Mouse (Mus musculus): Measurements from ENCODE around the gene Hdac5. TPM values are rescaled to one million over a fixed set of nuclear protein-coding genes. Genes with fewer than 3 reads are reported as not detected.

Hdac5 gene
- total RNA-seq, 2 experiments from 2014 or later = 164 to 207 TPM

Small RNA genes lying within 50 kb of the gene (microRNA-seq; reads per million reads assigned to microRNA genes)
- gene Mir8101 = 2.9 to 4.0 reads per million in 2 experiments

Other genes with a start within 250 kb of the Hdac5 start
- not detected for gene Cfap97d1, start 245.9 kb downstream of the Hdac5 start, total RNA-seq (2021)
- gene Dusp3, start 243.2 kb downstream of the Hdac5 start, total RNA-seq (2021) = 100 to 1,000 TPM; 121 to 127 TPM
- 10 to 100 TPM; 70.1 to 79.5 TPM for gene Mpp3, start 201.7 kb downstream of the Hdac5 start, total RNA-seq (2021)
- under 1 TPM in 1 of 2 experiments, not detected in 1; 0.14 TPM for gene Cd300lg, start 188.7 kb downstream of the Hdac5 start, total RNA-seq (2021)
- gene Mpp2, start 141.7 kb downstream of the Hdac5 start, total RNA-seq (2021) = 100 to 1,000 TPM; 103 to 110 TPM
- not detected for gene Ppy, start 128.8 kb downstream of the Hdac5 start, total RNA-seq (2021)
- not detected for gene Pyy, start 122.3 kb downstream of the Hdac5 start, total RNA-seq (2021)
- gene Nags, start 84.7 kb downstream of the Hdac5 start, total RNA-seq (2021) = not detected
- 10 to 100 TPM; 29.8 TPM for gene Tmem101, start 73.8 kb downstream of the Hdac5 start, total RNA-seq (2021)
- 10 to 100 TPM; 73.8 to 77.8 TPM for gene Lsm12, start 44.9 kb downstream of the Hdac5 start, total RNA-seq (2021)
- gene G6pc3, start 40.5 kb downstream of the Hdac5 start, total RNA-seq (2021) = 10 to 100 TPM; 44.4 to 45.4 TPM
- 1 to 10 TPM in 1 of 2 experiments, under 1 TPM in 1; 0.94 to 1.0 TPM for gene BC030867, start 18.7 kb upstream of the Hdac5 start, total RNA-seq (2021)
- under 1 TPM; 0.64 to 0.76 TPM for gene Asb16, start 38.6 kb upstream of the Hdac5 start, total RNA-seq (2021)
- gene Tmub2, start 54.8 kb upstream of the Hdac5 start, total RNA-seq (2021) = 10 to 100 TPM; 55.2 to 60.4 TPM
- 100 to 1,000 TPM; 146 to 150 TPM for gene Atxn7l3, start 66.5 kb upstream of the Hdac5 start, total RNA-seq (2021)
- gene Ubtf, start 89.6 kb upstream of the Hdac5 start, total RNA-seq (2021) = 100 to 1,000 TPM; 112 to 125 TPM
- gene Slc4a1, start 136.0 kb upstream of the Hdac5 start, total RNA-seq (2021) = under 1 TPM; 0.32 to 0.54 TPM
- 100 to 1,000 TPM; 356 to 431 TPM for gene Rundc3a, start 163.2 kb upstream of the Hdac5 start, total RNA-seq (2021)
- gene Slc25a39, start 177.8 kb upstream of the Hdac5 start, total RNA-seq (2021) = 10 to 100 TPM; 74.8 to 80.1 TPM
- gene Grn, start 200.1 kb upstream of the Hdac5 start, total RNA-seq (2021) = 10 to 100 TPM; 81.8 to 83.7 TPM
- gene Fam171a2, start 217.5 kb upstream of the Hdac5 start, total RNA-seq (2021) = 100 to 1,000 TPM; 115 TPM
- 1 to 10 TPM; 3.6 to 3.7 TPM for gene Itga2b, start 240.0 kb upstream of the Hdac5 start, total RNA-seq (2021)

All from layer of hippocampus, postnatal 10 days (tissue).